Mouse (Mus musculus): ENCODE data around the gene Doc2b. TPM values are rescaled to one million over a fixed set of nuclear protein-coding genes. Genes with fewer than 3 reads are reported as not detected.
A peak's percentile ranks its signal among the peaks of the same experiment; 100 is the strongest.

Doc2b gene
- 10 to 100 TPM; 84.1 to 86.4 TPM for total RNA-seq (2021)
- long read RNA-seq, experiment 1, full-length matches to known transcripts: 1 of 11 reads
- long read RNA-seq, experiment 1, partial matches to known transcripts: 1 of 11 reads
- long read RNA-seq, experiment 1, other reads (novel, unspliced or antisense): 9 of 11 reads
- long read RNA-seq, experiment 2, full-length matches to known transcripts: 3 of 16 reads
- long read RNA-seq, experiment 2, partial matches to known transcripts: 0 of 16 reads
- long read RNA-seq, experiment 2, other reads (novel, unspliced or antisense): 13 of 16 reads

DNA sequence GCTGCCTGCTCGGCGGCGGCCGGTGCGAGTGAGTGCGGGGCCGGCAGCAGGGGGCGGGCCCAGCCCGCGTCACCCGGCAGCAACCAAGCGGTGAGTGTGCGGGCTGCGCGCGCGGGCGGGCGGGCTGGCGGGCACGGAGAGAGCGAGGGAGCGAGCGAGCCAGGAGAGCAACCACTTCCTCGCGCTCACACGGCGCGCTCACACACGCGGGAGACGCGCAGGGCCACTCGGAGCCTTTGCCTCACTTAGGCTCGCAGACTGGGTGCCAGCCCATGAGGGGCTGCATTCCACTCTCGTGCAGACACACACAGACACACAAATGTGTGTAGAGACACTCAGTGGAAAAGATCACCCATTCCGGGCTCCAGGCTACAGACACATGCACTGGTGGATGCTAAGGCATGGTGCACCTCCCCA lies at the start of gene Doc2b:
Gene Doc2b, minus strand, starts transcription at position 21 of the 417 bp plus-strand sequence.
- DNase-seq (ENCODE audit: low spot score in 2 of 2): peak; percentile 69 to 75

- no peak for DNase-seq (ENCODE audit: low spot score in 2 of 2)
Measured at GRCm38 (mm10) chr11:75842904-75843619, 47.2 kb upstream of the Doc2b start.

DNA sequence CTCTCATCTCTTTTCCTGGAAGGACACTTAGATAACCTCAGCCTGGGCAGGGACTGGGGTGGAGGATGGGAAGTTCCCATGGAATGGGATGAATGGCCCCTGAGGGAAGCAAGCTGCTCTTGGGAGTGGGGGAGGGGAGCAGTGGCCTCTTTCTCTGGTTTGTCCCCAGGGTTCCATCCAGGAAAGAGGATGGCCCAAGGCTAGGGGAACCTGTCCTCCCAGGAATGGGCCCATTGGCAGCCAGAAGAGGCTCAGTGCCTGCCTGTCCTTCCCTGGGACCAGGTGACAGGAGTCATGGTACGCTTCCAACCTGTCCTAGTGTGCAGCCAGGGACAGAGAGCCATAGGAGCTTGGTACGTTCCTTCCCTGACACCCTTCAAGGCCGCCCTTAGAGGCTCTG lies 45.7 kb upstream of the Doc2b start:
- no peak for DNase-seq (ENCODE audit: low spot score in 2 of 2)

GRCm38 (mm10) chr11:75839536-75840430 lies 43.9 kb upstream of the Doc2b start:
- DNase-seq (ENCODE audit: low spot score in 2 of 2): peak in 1 of 2 experiments; percentile 42

- DNase-seq (ENCODE audit: low spot score in 2 of 2): no peak
Measured at GRCm38 (mm10) chr11:75838861-75839426, 43.1 kb upstream of the Doc2b start.

- DNase-seq (ENCODE audit: low spot score in 2 of 2): no peak
Measured at GRCm38 (mm10) chr11:75836240-75836610, 40.4 kb upstream of the Doc2b start.

DNA sequence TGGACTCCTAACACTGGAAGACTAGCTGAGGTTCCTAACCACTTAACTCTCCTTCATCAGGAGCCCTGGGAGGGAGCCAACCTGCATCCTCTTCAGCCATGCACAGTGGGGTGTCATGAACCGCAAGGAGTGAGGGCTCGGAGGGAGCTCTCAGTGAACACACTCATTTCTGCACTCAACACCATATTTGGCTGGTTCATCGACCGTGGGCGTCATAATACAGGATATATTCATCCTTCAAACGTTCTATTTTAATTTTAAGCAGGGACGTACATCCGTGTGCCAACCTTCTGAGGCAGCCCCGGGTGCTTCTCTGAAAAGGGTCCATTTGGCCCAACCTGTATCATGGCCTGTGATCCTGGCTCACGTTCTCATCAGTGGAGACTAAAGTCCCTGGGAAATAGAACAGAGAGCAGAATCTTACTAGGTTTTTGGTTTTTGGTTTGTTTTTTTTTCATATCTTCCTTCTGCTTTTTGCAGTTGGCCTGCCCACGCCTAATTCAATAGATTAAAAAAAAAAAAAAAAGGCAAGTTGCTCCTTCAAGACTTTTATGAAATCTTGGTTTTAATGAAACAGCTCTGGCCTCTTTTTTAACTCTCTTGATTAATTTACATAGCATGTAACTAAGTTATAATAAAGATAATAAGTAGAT lies 39.9 kb upstream of the Doc2b start:
- peak; percentile 44 to 53 for DNase-seq (ENCODE audit: low spot score in 2 of 2)

GRCm38 (mm10) chr11:75833081-75833480 lies 37.2 kb upstream of the Doc2b start:
- no peak for DNase-seq (ENCODE audit: low spot score in 2 of 2)

DNA sequence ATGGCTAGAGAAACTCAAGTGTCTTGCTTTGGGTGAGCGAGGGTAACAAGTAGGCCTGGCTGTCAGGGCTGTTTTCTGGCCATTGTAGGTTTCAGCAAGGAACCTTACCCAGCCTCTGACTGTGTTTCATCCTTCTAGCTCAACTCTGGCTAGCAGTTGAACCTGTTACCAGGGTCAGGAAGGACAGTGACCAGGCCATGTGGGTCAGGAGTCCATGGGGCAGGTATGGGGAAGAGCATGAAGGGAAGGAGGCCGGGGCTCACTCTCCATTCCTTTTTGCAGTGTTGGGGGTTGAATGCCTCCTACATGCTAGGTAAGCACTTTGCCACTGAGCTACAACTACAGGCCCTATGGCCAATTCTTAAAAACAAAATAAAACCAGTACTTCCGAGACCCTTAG lies 34.5 kb upstream of the Doc2b start:
- no peak for DNase-seq (ENCODE audit: low spot score in 2 of 2)

- DNase-seq (ENCODE audit: low spot score in 2 of 2): no peak
Measured at GRCm38 (mm10) chr11:75827414-75827813, 31.6 kb upstream of the Doc2b start.

- DNase-seq (ENCODE audit: low spot score in 2 of 2): no peak
Measured at GRCm38 (mm10) chr11:75823506-75823905, 27.7 kb upstream of the Doc2b start.

DNA sequence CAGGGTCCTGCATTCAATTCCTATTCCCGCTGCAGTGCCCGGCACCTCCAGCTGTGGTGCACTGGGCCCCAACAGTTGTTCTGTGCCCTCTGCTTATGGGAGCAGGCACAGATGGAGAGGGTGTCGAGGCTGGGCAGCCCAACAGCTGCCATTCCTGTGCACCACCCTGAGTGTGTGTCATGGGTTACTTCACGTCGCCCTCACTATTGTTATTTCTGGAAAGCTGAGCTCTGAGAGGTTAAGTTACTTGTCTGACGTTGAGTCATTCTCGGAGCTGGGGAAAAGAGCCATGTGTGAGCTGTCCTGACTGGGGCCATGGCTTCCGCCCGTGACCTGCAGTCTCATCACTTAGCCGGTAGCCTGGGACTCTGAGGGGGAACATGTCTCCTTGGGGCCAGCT lies 17.2 kb upstream of the Doc2b start:
- no peak for DNase-seq (ENCODE audit: low spot score in 2 of 2)

DNA sequence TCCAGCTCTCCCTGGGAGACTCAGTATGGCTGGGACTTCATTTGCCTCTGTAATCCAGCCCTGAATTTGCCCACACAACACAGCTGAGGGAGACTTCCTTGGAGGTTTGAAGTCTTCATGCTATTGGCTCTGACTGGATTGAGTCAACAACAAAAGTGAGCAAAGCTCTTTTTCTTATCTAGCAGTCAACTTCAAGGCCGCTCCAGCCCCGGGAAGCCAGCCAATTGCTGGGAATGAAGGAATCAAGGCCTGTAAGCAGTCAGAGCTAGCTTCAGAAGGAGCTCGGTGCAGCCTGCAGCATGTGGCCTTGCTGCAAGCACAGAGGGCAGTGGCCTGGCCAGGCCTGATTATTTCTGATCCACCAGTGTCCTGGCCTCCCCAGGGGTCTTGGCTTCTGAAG lies 16.1 kb upstream of the Doc2b start:
- DNase-seq (ENCODE audit: low spot score in 2 of 2): no peak

- DNase-seq (ENCODE audit: low spot score in 2 of 2): no peak
Measured at GRCm38 (mm10) chr11:75810526-75810925, 14.7 kb upstream of the Doc2b start.

DNA sequence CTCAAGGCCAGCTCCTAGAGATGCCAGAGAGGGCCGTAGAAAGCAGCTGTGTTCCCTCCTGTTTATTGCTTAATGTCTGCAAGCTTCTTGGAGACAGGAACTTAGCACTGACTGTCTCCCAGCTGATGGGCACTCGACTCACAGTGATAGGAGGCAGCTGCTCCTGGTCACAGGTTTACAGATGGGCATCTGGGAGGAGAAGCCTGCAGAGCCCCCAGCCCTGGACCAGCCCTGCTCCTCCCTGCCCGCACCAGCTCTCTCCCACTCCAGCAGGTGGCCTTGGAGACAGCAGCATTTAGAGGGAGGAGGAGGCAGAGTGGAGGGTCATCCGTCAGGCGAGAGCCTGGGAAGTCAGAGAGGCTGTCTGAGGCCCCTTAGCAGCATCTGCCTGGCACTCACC lies 11.6 kb upstream of the Doc2b start:
- DNase-seq (ENCODE audit: low spot score in 2 of 2): no peak

DNA sequence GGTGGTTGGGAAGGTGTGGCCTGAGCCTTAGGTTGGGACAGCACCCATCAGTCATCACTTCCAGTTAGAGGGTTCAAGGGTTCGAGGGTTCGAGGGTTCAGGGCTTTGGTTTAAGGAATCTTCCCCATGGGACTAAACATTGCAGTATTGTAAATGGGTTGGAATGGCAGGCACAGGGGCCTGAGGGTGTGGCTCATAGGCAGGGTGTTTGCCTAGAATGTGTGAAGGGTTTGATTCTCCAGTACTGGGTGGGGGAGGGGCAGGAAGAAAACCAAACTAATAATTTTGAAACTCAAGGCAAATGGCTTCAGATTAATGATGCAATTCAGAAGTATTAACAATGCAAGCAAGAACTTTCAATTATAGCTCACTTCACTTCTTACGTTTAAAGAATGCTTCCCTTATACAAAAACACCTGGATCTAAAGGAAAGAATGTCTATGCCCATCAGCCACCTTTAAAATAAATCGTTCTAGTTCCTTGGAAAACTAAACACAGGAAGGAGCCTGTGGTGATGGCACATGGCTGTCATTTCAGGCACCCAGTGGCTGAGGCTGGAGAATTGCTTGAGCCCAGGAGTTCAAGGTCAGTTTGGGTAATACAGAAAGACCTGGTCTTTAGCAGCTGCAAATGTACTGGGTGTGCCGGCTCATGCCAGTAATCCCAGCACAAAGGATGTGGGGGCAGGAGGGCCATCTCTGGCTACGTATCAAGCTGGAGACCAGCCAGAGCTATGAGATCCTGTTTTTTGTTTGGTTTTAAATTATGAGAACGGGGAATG lies 6.1 kb upstream of the Doc2b start:
- no peak for DNase-seq (ENCODE audit: low spot score in 2 of 2)

GRCm38 (mm10) chr11:75801369-75801768 lies 5.5 kb upstream of the Doc2b start:
- no peak for DNase-seq (ENCODE audit: low spot score in 2 of 2)

DNA sequence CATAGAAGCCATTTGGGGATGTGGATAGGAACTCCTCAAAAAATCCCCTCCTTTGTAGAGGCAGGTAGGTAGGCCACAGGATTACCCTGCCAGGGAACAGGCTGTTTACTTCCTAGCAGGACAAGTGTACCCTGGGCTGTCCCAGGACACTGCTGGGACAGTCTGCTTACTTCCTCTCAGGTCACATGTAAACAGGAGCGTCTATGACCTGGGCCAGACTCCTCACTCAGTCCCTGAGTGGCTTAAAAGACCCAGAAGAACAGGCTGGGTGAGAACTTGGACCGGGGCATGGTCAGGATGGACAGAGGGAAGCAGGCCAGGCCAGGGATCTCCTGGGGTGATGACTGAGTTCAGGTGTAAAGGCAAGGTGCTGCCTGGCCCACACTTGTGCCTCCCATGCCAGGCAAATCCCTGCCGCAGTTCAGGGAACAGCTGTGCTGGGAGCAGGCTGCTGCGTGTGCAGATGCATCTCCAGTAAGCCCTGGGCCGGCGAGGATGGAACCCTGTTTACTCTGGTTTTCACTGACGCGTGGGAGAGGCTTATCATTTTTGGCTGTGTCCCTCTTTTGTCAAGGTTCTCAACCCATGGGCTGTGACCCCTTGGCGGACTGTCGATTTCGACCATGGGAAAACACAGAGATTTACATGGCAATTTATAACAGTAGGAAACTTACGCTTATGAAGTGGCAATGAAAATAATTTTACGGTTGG lies 842 bp upstream of the Doc2b start:
- no peak for DNase-seq (ENCODE audit: low spot score in 2 of 2)

GRCm38 (mm10) chr11:75795321-75795636 lies 570 bp downstream of the Doc2b start:
- DNase-seq (ENCODE audit: low spot score in 2 of 2): no peak

All from layer of hippocampus, postnatal 14 days (tissue).